Mouse (Mus musculus) gastrocnemius, postnatal 4 days (tissue): Measurements from ENCODE around the gene C1qtnf1. TPM values are rescaled to one million over a fixed set of nuclear protein-coding genes. Genes with fewer than 3 reads are reported as not detected.

Experiments
- DNase-seq, 2 experiments: peaks; one replicate each; pipeline ENCODE4 v3.0.0; 2021 to 2022; ENCODE audit warnings: low spot score in 2 of 2, mixed read lengths in 2 of 2
- total RNA-seq, 2 experiments: library from RNA; stranded (reverse); gene quantifications; 2 replicates each; pipeline ENCODE4 v1.2.3; 2021

The C1qtnf1 gene
- total RNA-seq, 2 experiments from 2014 or later: 33.2 to 37.6 TPM

- no peak for DNase-seq
These were observed 65.5 kb downstream of the C1qtnf1 start for GRCm38 (mm10) chr11:118493458-118493857.

GRCm38 (mm10) chr11:118494001-118494737, 66.2 kb downstream of the C1qtnf1 start:
- no peak for DNase-seq

- DNase-seq: no peak
These were observed 67.1 kb downstream of the C1qtnf1 start for GRCm38 (mm10) chr11:118495065-118495464.

- no peak for DNase-seq
These were observed 68.2 kb downstream of the C1qtnf1 start for GRCm38 (mm10) chr11:118496066-118496689.

Other genes starting within 250 kb of the C1qtnf1 start
- gene Cyth1, start 179.6 kb upstream of the C1qtnf1 start, total RNA-seq: 10 to 100 TPM; 28.4 to 32.2 TPM
- 10 to 100 TPM; 14.8 to 16.6 TPM for gene Usp36, start 138.0 kb upstream of the C1qtnf1 start, total RNA-seq
- 1 to 10 TPM; 3.2 to 4.3 TPM for gene Cep295nl, start 85.7 kb upstream of the C1qtnf1 start, total RNA-seq
- gene Timp2, start 72.5 kb upstream of the C1qtnf1 start, total RNA-seq: 100 to 1,000 TPM; 211 to 244 TPM
- 10 to 100 TPM; 16.3 to 19.6 TPM for gene Lgals3bp, start 26.1 kb upstream of the C1qtnf1 start, total RNA-seq
- gene Cant1, start 9.1 kb upstream of the C1qtnf1 start, total RNA-seq: 10 to 100 TPM; 20.1 to 20.7 TPM
- 10 to 100 TPM; 16.0 to 27.7 TPM for gene Engase, start 48.6 kb downstream of the C1qtnf1 start, total RNA-seq